Mouse (Mus musculus): ENCODE measurements around the gene Ak1.

GRCm38 (mm10) chr2:32597699-32598098 is 23.9 kb upstream of the Ak1 start:
- TF ChIP-seq POLR2A (IDR thresholded peaks at IDR 0.05; ENCODE audit: extremely low read depth, insufficient read depth, low read length) = no peak
- TF ChIP-seq CTCF (IDR thresholded peaks at IDR 0.05; ENCODE audit: extremely low read depth, insufficient read depth, low read length) = no peak
